Mouse (Mus musculus) frontal cortex, adult (tissue): Measurements from ENCODE around the gene Cpne7.
"Not testable (repeated sequence)": the region's sequence is repeated elsewhere in the genome, so short reads cannot be mapped to it uniquely, and the experiment has no call there.

Experiments used
- ATAC-seq: cut with Nextera tagmentation; 2 replicates; pipeline ENCODE4 v1.9.2; 2017; ENCODE audit warnings: mild to moderate bottlenecking, moderate library complexity, mixed read lengths; ENCODE audit not compliant: low TSS enrichment

The Cpne7 gene

GRCm38 (mm10) chr8:123117127-123117731 lies at the start of gene Cpne7:
Gene Cpne7 (plus strand): TSS chr8:123117374.
- no peak for ATAC-seq

- no peak for ATAC-seq
Observed at GRCm38 (mm10) chr8:123071176-123071575, 46.0 kb upstream of the Cpne7 start.

GRCm38 (mm10) chr8:123077213-123077612 lies 40.0 kb upstream of the Cpne7 start:
- ATAC-seq: no peak

- no peak for ATAC-seq
Observed at GRCm38 (mm10) chr8:123082993-123083392, 34.2 kb upstream of the Cpne7 start.

- ATAC-seq: peak; percentile 78
Observed at GRCm38 (mm10) chr8:123083610-123084009, 33.6 kb upstream of the Cpne7 start.

- no peak for ATAC-seq
Observed at GRCm38 (mm10) chr8:123087289-123087688, 29.9 kb upstream of the Cpne7 start.

GRCm38 (mm10) chr8:123097216-123097615 lies 20.0 kb upstream of the Cpne7 start:
- no peak for ATAC-seq

GRCm38 (mm10) chr8:123097786-123098584 lies 19.2 kb upstream of the Cpne7 start:
- ATAC-seq: no peak

- ATAC-seq: no peak
Observed at GRCm38 (mm10) chr8:123100288-123100687, 16.9 kb upstream of the Cpne7 start.

GRCm38 (mm10) chr8:123101244-123101643 lies 15.9 kb upstream of the Cpne7 start:
- ATAC-seq: no peak

GRCm38 (mm10) chr8:123101735-123102685 lies 15.2 kb upstream of the Cpne7 start, which contains the start of gene Rpl13:
Gene Rpl13 (plus strand): TSS chr8:123102350.
- ATAC-seq: peak; percentile 93

- not testable (repeated sequence) for ATAC-seq
Observed at GRCm38 (mm10) chr8:123102855-123103254, 14.3 kb upstream of the Cpne7 start.

- ATAC-seq: no peak
Observed at GRCm38 (mm10) chr8:123103285-123103684, 13.9 kb upstream of the Cpne7 start.

GRCm38 (mm10) chr8:123104046-123104767 lies 13.0 kb upstream of the Cpne7 start:
- no peak for ATAC-seq

- ATAC-seq: no peak
Observed at GRCm38 (mm10) chr8:123105553-123106326, 11.4 kb upstream of the Cpne7 start.

- ATAC-seq: no peak
Observed at GRCm38 (mm10) chr8:123106531-123106930, 10.6 kb upstream of the Cpne7 start.

- no peak for ATAC-seq
Observed at GRCm38 (mm10) chr8:123108010-123108409, 9.2 kb upstream of the Cpne7 start.

GRCm38 (mm10) chr8:123108953-123109352 lies 8.2 kb upstream of the Cpne7 start:
- ATAC-seq: no peak

GRCm38 (mm10) chr8:123110649-123111048 lies 6.5 kb upstream of the Cpne7 start:
- ATAC-seq: peak; percentile 89; the same call in 1 of the 2 replicates

GRCm38 (mm10) chr8:123112892-123113291 lies 4.3 kb upstream of the Cpne7 start:
- no peak for ATAC-seq
